Mouse (Mus musculus) 416B (cell line): ENCODE results near the gene Plxnb3.
"Not testable (repeated sequence)": the region's sequence is repeated elsewhere in the genome, so short reads cannot be mapped to it uniquely, and the experiment has no call there.

Experiments
- DNase-seq: peaks from one replicate; pipeline ENCODE4 v3.0.0; 2011; ENCODE audit warnings: low read depth

Gene Plxnb3

DNA sequence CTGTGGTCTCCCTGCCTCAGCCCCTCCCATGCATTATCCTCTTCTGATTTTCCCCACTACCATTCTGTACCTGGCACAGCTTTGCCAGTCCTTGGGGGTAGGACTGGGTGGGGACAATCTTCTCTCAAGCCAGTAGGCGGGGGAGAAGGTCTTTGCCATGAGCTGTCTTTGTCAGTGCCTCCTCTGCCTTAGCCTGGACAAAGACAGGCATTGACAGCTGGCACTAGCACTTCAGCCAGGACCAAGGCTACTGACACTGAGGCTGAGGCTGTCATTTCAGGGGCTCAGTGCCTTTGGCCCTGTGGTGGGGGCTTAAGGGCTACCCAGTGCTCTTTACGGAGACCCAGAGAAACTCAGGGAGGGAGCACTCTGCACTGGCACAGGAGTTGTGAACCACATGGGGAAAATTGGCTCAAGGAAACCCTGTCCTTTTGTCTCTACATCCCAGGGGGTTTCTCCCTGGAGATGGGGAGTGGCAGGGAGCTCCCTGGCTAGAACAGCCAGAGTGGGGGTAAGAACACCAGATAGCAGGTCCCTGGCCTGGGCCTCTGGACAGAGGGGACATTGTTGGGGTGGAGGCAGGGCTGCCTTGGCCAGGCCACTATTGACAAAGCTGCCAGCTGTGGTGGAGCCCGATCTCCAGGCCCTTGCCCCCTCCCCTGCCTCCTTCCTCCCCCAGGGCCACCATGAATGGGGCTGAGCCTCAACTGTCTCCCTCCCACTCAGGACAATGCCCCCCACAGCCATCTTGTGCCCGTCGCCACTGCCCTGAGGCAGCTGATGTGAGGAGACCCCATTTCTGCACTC lies at the start of gene Plxnb3:
Gene Plxnb3 (plus strand): TSS at position 757 of the 807 bp plus-strand sequence.
- no peak for DNase-seq

DNA sequence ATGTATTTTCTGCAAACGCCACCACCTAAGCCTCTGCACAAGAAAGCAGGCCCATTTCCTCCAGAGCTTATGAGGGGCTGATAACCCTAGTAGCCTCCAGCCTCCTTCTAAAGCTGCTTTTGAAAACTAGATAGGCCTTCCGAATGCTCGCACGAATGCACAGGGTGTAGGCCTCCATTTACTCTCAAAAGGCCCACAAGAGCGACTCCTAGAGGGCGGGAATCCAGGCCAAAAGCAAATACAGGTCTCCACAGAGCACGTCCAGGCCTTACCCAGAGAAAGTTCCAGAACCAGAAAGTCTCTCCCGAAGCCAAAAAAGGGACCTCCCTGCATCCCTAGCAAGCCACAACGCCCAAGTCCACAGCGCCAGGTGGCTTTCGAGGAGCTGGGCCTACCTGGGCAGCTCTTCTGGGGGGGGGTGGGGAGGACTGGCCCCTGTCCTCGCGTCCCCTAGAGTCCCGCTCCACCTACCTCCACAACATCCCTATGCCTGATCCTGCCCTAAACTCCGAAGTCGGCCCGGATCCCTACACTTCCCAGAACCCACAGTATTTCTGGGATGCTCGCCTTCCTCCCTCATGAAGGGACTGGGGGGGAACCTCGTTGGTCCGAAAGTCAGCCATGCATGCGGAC lies 41.3 kb upstream of the Plxnb3 start:
- DNase-seq: peak; percentile 83

DNA sequence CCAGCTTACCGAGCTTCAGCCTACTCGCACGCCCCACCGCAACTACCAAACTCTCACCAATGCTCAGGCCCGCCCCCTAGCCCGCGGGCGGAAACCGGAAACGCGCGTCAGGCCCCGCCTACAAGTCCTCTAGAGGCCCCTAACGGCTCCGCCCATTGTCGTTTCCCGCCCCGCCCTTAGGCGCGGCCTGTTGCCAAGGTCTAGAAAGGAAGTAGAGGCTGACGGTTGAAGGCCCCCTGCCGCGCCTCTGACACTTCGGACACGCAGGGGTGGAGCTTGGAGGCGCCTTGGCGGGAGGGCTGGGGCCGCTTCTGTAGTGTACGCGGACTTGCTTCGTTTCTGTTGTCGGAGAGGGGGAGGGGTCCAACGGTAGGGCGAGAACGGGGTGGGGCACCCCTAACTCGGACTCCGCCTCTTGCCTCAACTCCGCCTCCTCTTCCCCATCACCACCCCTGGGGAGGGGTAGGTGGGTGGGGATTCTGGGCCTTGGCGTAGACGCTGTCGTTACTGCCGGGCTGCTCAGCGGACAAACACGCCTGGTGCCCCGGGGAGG lies 40.7 kb upstream of the Plxnb3 start, which contains the start of the genes Bcap31 and Abcd1:
Gene Bcap31 (minus strand): TSS at position 67 of the 553 bp plus-strand sequence.
Gene Abcd1 (plus strand): TSS at position 489 of the 553 bp plus-strand sequence.
- DNase-seq: peak; percentile 98

DNA sequence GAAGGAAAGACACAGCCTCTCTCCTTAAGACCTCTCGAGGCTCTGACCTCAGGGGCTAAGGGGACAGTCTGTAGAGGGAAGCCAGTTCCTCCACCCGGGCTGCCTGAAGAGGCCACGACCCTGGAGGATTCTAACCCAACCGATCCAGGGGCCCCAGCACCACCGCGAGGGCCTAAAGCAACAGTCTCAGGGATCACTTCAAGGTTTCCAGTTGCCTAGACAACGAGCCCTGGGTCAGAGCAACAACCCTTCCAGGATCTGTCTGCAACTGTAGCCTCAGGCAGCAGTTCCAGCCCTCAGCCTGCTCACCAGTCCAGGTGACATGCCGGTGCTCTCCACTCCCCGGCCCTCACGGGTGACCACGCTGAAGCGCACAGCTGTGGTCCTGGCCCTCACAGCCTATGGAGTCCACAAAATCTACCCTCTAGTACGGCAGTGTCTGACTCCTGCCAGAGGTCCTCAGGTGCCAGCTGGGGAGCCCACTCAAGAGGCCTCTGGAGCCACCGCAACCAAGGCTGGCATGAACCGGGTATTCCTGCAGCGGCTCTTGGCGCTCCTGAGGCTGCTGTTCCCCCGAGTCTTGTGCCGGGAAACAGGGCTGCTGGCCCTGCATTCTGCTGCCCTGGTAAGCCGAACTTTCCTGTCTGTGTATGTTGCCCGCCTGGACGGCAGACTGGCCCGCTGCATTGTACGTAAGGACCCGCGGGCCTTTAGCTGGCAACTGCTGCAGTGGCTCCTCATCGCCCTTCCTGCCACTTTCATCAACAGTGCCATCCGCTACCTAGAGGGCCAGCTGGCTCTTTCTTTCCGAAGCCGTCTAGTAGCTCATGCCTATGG lies 40.0 kb upstream of the Plxnb3 start:
- no peak for DNase-seq

DNA sequence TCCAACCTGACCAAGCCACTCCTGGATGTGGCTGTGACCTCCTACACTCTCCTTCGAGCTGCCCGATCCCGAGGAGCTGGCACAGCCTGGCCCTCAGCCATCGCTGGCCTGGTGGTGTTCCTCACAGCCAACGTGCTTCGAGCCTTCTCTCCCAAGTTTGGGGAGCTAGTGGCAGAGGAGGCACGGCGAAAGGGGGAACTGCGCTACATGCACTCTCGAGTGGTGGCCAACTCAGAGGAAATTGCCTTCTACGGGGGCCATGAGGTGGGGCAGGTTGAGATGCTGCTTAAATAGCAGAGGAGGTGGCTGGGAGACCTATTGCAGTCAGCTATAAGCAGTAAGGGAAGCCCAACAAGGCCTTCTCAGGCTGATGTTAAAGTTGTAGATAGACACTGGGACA lies 39.2 kb upstream of the Plxnb3 start:
- peak; percentile 11 for DNase-seq

DNA sequence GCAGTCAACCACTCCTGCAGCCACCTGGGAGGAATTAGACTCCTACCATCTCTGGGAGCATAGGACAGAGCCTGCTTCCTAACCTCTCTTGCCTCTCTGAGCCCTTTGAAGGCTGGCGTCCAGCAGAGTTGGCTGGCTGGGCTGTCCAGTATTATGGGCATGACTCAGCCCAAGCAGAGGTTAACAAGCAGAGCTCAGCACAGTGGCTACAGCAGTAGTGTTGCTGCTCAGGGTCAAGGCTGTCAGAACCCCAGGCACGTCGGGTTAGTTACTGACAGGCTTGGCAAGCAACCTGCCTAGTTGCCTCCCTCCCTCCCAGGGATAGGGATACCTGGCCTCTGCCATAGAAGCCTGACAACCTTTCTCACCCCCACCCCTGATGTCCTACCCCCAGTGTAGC lies 38.6 kb upstream of the Plxnb3 start:
- DNase-seq: peak; percentile 28

DNA sequence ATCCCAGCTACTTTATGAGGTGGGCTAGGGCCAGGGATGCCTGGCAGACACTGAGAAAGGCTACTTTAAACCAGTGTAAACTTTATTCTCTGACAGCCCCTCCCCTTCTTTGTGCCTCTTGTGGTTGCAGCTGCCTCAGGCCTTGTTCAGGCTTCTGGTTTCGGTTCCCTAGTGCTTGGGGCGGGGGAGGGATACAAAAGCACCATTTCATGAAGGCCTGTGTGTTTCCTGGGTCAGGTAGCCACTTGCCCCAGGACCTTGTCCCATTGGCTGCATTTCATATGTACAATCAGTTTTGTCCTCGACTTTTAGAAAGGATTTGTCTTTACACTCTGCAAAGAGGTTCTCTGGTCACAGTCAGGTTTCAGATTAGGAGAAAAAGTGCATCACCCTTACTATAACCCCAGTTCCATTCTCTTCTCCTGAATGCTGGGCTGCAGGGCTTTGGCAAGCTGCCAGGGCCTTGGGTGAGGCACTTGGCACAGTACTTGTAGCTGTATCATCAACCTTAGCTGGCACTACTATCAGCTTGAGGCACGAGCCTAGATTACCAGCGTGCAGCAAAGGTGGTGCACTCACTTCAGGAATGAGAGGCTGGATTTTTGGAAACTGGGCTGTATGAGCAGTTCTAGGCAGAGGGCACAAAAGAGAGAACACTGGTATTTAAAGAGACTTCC lies 38.1 kb upstream of the Plxnb3 start:
- DNase-seq: peak; percentile 63

DNA sequence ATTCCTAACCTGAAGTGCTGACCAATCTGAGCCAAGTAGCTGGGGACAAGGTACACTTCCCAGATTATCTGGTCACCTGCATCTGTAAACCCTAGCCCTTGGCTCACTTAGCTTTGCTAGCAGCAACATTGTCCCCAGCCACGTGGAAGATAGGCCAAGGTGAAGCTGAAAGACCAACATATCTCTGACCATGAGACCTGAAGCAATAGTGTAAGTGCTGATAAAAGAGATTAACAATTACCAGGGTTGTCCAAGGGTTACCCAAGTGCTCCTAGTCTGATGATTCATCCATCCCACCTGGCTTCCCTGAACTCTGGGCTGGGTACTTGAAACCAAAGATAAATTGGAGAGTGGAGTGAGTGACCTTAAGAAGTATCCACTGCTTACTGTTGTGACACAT lies 26.0 kb upstream of the Plxnb3 start:
- no peak for DNase-seq

DNA sequence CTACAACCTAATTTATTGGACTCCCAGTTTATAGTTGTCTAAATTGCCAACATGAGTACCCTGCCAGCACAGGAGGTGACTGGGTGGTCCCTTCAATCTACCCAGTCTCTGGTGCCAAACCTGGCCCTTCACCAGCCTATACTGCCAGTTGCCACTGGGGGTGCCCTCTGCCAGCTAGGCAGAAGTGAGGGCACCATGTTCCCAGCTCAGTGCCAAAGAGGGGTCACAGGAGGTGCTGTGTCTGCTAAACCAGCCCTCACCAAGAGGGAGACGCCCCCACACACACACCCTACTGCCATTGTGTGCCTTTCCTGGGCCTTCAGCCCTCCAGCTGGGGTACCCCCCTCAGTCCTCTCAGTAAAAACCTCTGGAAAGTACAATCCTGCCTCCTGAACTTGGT lies 18.7 kb upstream of the Plxnb3 start:
- DNase-seq: no peak

DNA sequence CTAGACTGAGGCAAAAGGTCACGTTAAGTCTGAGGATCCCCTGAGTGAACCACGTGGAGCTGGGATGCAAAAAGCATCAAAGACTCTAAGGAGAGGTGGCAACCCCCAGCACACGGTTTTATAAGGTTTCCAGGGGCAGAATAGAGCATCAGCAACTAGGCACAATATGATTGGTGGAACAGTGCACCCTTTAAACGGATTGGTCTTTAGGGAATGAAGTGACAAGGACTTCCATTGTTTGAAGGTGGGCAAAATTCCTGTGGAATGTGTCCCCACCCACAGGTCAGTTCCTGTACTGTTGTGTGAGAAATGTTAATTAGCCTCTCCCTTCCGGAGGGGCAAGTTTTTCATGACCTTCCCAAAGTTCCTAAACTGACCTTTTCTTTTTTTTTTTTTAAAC lies 17.7 kb upstream of the Plxnb3 start:
- DNase-seq: no peak

DNA sequence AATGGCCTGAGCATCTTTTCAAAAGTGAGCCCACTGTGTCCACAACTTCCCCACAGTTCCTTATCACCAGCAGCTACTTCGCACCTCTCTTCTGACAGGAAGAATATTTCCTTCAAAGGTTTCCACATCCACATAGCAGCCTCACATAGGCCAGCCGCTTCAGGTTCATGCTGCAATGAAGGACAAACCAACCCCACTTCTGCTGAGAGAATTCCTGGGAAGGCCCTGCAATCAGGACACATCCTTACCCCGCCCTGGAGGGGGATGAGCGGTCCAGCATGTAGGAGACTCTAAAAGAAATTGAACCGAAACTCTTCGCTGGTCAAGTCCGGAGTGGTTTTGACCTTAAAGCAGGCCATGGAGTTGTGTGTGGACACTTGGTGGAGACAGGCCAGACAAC lies 17.0 kb upstream of the Plxnb3 start:
- not testable (repeated sequence) for DNase-seq

DNA sequence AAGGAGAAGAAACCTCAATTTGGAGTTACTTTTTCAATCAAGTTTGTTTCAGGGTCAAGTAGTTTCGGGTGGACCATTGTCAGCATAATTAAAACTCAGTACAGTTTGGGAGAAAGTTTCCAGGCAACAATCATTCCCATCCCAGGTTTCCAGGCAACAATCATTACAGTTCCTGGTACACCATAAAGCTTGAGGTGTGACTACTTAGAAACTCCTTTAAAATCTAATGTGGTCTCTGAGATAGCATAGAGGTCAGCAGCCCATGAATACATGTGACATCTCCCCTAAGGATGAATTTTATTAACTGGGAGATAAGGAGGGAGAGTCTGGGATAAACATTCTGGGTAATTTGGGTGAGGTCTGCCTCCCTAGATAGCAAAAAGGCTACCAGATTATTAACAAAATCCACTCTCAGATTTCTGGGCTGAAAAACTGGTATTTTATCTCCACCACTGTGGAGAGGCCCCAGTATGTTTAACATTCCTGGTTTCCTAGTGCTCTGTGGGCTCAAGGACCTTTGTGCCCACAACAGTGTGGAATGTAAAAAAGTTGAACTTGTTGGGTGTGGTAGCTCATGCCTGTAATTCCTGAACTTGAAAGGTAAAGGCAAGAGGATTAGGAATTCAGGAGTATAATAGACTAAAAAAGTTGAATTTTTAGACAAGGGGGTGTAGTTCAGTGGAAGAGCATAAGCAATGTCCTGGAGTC lies 12.0 kb upstream of the Plxnb3 start:
- no peak for DNase-seq

DNA sequence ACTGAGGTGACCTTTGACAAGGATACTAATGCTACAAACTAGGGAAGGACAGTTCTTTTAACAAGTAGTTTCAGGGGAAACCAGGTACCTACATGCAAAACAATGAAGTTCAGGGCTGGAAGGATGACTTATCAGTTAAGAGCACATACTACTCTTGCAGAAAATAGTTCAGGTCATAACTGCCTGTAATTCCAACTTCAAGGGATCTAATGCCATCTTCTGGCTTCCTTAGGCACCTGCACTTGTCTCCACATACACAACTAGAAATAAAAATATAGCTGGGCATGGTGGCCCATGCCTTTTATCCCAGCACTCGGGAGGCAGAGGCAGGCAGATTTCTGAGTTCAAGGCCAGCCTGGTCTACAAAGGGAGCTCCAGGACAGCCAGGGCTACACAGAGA lies 7.9 kb upstream of the Plxnb3 start:
- peak; percentile 56 for DNase-seq

DNA sequence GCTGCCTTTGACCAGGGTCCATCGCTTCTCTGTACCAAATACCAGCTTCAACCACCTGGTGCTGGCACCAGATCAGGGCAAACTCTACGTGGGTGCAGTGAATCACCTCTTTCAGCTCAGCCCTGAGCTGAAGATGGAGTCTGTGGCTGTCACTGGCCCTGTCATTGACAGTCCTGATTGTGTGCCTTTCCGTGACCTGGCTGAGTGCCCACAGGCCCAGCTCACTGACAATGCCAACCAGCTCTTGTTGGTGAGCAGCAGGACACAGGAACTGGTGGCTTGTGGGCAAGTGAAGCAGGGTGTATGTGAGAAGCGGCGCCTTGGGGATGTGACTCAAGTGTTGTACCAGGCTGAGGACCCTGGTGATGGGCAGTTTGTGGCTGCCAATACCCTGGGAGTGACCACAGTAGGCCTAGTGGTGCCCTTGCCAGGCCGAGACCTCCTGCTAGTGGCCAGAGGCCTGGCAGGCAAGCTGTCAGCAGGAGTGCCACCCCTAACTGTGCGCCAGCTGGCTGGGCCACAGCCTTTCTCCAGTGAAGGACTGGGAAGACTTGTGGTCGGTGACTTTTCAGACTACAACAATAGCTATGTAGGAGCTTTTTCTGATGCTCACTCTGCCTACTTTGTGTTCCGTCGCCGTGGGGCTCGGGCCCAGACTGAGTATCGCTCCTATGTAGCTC lies 1.9 kb downstream of the Plxnb3 start:
- DNase-seq: peak; percentile 80

DNA sequence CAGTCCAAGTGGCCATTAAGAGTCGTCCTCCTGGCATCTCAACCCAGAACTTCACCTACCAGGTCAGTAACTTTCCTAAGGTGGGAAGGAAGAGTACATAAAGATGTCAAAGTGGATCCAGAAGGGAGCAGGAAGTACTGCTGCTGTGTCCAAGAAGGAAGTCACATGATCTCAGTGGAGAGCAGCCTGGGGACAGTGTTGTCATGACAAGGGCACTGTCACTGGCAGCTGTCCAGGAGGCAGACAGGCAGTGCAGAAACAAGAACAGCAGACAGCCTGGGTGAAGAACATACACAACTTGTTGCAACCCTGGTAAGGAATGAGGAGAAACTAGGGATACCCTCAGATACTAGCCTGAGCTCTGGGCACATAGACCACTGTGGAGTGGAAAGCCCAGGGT lies 8.4 kb downstream of the Plxnb3 start:
- peak; percentile 81 for DNase-seq

DNA sequence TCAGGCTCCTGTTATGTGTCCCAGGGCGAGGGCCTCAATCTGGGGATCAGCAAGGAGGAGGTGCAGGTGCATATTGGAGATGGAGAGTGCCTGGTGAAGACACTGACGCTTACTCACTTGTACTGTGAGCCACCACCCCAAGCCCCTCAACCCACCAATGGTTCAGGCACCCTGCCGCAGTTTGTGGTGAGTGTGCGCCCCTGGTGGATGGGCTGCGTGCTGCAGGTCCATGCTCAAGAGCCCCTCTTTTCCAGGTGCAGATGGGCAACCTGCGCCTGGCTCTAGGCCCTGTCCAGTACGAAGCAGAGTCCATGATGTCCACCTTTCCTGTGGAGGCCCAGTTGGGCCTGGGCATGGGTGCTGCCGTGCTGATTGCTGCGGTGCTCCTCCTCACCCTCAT lies 10.4 kb downstream of the Plxnb3 start:
- DNase-seq: no peak

DNA sequence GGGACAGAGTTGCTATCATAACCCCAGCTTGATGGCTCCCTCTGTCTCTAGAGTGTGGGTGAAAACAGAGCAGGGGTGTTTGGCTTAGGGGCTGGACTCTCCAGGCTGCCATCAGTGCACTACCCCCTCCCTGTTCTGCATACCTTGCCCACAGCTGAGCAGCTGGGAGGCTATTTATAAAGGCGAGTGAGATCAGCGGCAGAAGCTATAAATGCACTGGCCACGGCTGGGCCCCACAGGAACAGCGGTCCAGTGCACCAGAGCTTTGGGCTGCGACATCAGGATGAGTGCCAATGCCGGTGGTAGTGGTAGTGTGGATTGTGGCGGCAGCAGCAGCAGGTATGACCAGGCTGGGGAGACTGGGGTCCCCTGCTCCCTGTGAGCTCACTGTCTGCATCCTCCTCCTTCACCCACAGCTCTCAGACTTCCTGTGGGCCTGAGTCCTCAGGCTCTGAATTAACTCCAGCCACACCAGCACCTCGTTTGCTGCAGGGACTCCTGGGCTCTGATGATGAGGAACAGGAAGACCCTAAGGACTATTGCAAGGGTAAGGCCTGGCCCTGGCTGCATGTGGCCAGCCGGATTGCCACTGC lies 17.4 kb downstream of the Plxnb3 start, which contains the start of gene Srpk3:
Gene Srpk3 (plus strand): TSS at position 238 of the 593 bp plus-strand sequence.
- no peak for DNase-seq

DNA sequence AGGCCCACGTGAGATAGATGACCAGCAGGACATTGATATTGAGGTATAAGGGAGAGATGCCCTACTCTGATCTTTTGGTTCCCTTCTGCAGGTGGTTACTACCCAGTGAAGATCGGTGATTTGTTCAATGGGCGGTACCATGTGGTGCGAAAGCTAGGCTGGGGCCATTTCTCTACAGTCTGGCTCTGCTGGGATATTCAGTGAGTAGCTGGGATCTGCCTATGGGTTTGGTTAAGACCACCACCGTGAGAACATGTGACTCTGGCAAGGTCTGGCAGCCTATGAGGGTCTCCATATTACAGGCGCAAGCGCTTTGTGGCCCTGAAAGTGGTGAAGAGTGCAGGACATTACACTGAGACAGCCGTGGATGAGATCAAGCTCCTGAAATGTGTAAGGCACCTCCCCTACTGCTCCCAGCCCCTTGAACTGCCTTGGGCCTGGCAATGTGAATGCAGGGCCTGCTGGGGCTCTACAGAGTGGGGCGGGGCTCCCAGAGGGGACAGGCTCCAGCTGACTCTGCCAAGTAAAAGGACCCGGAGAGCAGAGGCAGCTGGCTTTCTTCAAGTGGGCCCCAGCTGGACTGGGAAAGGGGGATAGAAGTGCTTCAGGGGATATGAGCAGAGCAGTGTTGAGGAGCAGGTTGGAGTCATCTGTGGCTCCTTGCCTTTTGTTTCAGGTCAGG lies 18.1 kb downstream of the Plxnb3 start:
- DNase-seq: no peak

DNA sequence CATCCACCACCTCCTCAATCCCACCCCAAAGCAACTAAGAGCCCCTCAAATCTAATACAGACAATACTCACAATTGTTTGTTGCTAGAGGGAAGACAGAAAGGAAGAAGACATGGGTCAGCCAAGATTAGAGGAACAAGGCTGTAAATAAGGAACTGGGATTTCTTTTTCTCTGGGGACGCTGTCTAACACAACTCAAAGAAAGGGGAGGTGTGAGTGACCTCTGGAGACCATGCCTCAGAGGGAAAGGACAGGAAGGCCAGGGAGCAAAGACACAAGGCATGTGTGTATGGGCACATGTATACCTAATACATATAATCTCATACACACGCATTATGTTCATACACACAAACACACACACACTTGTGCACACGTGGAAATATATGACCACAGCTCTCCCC lies 25.3 kb downstream of the Plxnb3 start:
- DNase-seq: no peak
